Mouse (Mus musculus): Measurements from ENCODE around the gene Mlxip.

- TF ChIP-seq CTCF (IDR thresholded peaks at IDR 0.05; ENCODE audit: control insufficient read depth, insufficient read depth, insufficient replicate concordance, low read depth, low read length) = no peak
- TF ChIP-seq POLR2A (IDR thresholded peaks at IDR 0.05; ENCODE audit: control insufficient read depth, low read depth, low read length) = no peak
Observed at GRCm38 (mm10) chr5:123444849-123445334, 50.3 kb downstream of the Mlxip start.

Data from testis, adult 2 months (tissue).